Mouse (Mus musculus) liver, embryonic 13.5 days (tissue): ENCODE data around the gene Bicc1. TPM values are rescaled to one million over a fixed set of nuclear protein-coding genes. Genes with fewer than 3 reads are reported as not detected.

Experiments
- ATAC-seq: fragments of 200-750 bp; cut with Nextera tagmentation; 2 replicates; pipeline ENCODE4 v1.8.0; 2017; ENCODE audit warnings: low read depth, mild to moderate bottlenecking, moderate number of reproducible peaks, moderate library complexity
- DNase-seq: peaks from one replicate; pipeline ENCODE4 v3.0.0; 2022
- H3K27ac ChIP-seq: fragments of 300-500 bp; sonication (generic); 2 replicates; pipeline ENCODE4 v1.5.1; 2015; ENCODE audit warnings: moderate library complexity, mild to moderate bottlenecking, inconsistent platforms
- H3K27me3 ChIP-seq: fragments of 300-500 bp; sonication (generic); 2 replicates; pipeline ENCODE4 v1.6.1; 2015; ENCODE audit warnings: mild to moderate bottlenecking, inconsistent platforms
- H3K36me3 ChIP-seq: fragments of 300-500 bp; sonication (generic); 2 replicates; pipeline ENCODE4 v1.6.1; 2015; ENCODE audit warnings: mild to moderate bottlenecking, inconsistent platforms
- H3K4me1 ChIP-seq: fragments of 300-500 bp; sonication (generic); replicated peaks from 2 replicates; pipeline ENCODE4 v1.6.1; 2015; ENCODE audit warnings: inconsistent platforms
- H3K4me2 ChIP-seq: fragments of 300-500 bp; sonication (generic); 2 replicates; pipeline ENCODE4 v1.6.1; 2015; ENCODE audit warnings: inconsistent platforms, mild to moderate bottlenecking, moderate library complexity
- H3K4me3 ChIP-seq: fragments of 300-500 bp; sonication (generic); replicated peaks from 2 replicates; pipeline ENCODE4 v1.5.1; 2015; ENCODE audit warnings: mild to moderate bottlenecking, inconsistent platforms
- H3K9ac ChIP-seq: fragments of 300-500 bp; sonication (generic); 2 replicates; pipeline ENCODE4 v1.6.1; 2015; ENCODE audit warnings: mild to moderate bottlenecking, inconsistent platforms
- H3K9me3 ChIP-seq: fragments of 300-500 bp; sonication (generic); replicated peaks from 2 replicates; pipeline ENCODE4 v1.6.1; 2016; ENCODE audit warnings: inconsistent platforms
- WGBS: fragments of 180-500 bp; shearing (Covaris S2); methylation state at CpG from one replicate; pipeline ENCODE4 v1.1.7; 2015; ENCODE audit not compliant: insufficient replicate concordance; 5-methylcytosine and 5-hydroxymethylcytosine counted together
- polyA plus RNA-seq: library from polyadenylated mRNA; unstranded; fragments of >200 nt; fragmentation: Nextera tagmentation; extraction: Ambion mirVana; gene quantifications from 2 replicates; pipeline ENCODE4 v1.2.1, GENCODE M21; 2015

The Bicc1 gene
- polyA plus RNA-seq, 1 experiment from 2014 or later = 2.6 TPM

DNA sequence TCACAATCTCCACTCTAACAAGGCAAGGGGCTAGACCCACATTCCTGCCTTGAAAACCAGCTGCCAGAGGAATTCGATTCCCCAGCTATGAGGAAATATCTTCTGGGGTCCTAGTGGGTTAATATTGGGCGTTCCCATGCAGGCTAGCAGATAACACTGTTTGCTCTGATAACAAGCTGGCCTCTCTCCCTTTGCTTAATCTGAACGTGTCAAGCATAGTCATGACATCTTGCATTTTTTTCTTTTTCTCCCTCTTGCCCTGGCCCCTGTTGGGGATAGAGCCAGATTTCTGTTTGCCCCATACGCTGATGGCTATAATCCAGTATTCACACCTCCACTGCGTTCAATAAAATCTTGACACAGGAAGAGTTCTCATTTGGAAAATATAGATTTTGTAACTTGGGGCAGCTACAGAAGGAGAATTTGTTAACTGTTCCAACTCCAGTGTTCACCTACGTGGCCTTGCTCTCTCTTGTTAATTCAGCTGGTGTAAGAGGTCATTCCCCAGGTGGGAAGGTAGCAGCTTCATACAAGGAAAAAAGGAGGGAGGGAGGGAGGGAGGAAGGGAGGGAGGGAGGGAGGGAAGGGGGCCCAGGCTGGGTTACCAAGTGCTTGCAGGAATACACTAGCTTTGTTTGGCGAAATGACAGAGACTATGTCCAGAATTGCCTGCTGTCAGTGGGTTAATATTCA, 24.0 kb upstream of the Bicc1 start:
- no peaks in the 10 kb centered on the region for H3K36me3 ChIP-seq
- peak; percentile 66 for ATAC-seq

DNA sequence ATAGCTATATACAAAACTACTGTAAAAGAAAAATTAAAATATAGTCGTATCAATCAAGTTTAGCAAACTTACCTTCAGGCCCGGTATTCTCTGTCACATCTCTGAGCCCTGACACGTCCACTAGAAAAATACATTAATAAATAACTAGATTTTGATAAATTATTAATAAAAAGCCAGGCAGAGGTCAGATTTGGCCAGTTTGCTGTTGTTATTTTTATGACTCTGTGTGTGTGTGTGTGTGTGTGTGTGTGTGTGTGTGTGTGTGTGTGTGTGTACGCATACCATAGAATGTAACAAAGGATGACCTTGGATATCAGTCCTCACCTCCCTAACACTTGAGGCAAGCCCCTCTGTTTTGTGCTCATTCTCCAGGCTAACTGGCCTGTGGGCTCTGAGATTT, 22.4 kb upstream of the Bicc1 start:
- Histone ChIP-seq H3K4me2 (no peak overlapping the region), H3K4me3 (no peak overlapping the region), H3K27me3 (no peaks in the 10 kb centered on the region), H3K36me3 (no peaks in the 10 kb centered on the region), H3K4me1 (peaks cover 5% of the 10 kb centered on the region; the same call in 1 of the 2 replicates), H3K9ac (no peak overlapping the region), H3K9me3 (no peaks in the 10 kb centered on the region; the same call in 1 of the 2 replicates), H3K27ac (no peak overlapping the region)
- DNase-seq = no peak
- no peak for ATAC-seq
- 67% methylated on average over 4 of the region's 4 CpGs for WGBS

More for the DNA sequence above, 24.0 kb upstream of the Bicc1 start:
- Histone ChIP-seq H3K27me3 (no peaks in the 10 kb centered on the region), H3K4me2 (no peak overlapping the region), H3K4me1 (peaks cover 5% of the 10 kb centered on the region; the same call in 1 of the 2 replicates), H3K9ac (no peak overlapping the region), H3K9me3 (no peaks in the 10 kb centered on the region; the same call in 1 of the 2 replicates), H3K27ac (no peak overlapping the region), H3K4me3 (no peak overlapping the region)
- WGBS = 36% methylated on average over 7 of the region's 7 CpGs
- DNase-seq = no peak

DNA sequence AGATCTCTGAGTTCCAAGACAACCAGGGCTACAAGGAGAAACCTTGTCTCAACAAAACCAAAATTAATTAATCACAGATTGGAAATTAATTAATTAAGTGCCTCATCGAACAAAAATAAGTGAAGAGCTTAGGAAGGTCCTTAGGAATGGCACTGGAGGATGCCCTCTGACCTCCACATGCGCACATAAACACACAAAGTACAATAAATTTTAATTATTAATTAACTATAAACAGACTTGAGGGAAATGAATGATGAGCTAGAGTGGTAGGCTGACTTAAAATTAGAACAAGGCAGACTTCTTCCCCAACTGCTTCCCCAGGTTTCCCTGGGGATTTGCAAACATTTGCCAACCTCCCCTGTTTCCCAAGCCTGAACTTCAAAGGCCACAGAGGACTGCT, 21.6 kb upstream of the Bicc1 start:
- Histone ChIP-seq H3K27me3 (no peaks in the 10 kb centered on the region), H3K4me1 (peaks cover 5% of the 10 kb centered on the region; the same call in 1 of the 2 replicates), H3K36me3 (no peaks in the 10 kb centered on the region), H3K4me3 (no peak overlapping the region), H3K4me2 (no peak overlapping the region), H3K9ac (no peak overlapping the region), H3K27ac (no peak overlapping the region), H3K9me3 (no peaks in the 10 kb centered on the region; the same call in 1 of the 2 replicates)
- ATAC-seq (no peak), DNase-seq (no peak)
- 48% methylated on average over 2 of the region's 2 CpGs for WGBS

DNA sequence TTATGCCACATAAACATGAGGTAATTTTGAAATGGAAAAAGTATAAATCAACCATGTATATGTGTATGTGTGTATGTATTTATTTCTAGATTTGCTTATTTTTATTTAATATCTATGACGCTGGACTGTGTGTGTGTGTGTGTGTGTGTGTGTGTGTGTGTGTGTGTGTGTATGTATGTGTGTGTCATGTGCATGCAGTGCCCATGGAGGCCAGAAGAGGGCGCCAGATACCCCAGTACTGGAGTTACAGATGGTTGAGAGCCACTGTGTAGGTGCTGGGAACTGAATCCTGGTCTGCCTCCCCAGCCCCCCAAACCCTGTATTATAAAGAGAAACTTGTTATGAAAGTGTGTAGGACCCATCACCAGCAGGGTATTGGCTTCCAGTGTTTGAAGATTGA, 20.6 kb upstream of the Bicc1 start:
- ATAC-seq (no peak), DNase-seq (no peak)
- Histone ChIP-seq H3K27ac (no peak overlapping the region), H3K36me3 (no peaks in the 10 kb centered on the region), H3K4me1 (peaks cover 5% of the 10 kb centered on the region; the same call in 1 of the 2 replicates), H3K27me3 (no peaks in the 10 kb centered on the region), H3K9ac (no peak overlapping the region), H3K4me3 (no peak overlapping the region), H3K4me2 (no peak overlapping the region), H3K9me3 (no peaks in the 10 kb centered on the region; the same call in 1 of the 2 replicates)
- WGBS = 44% methylated on average over 2 of the region's 2 CpGs

DNA sequence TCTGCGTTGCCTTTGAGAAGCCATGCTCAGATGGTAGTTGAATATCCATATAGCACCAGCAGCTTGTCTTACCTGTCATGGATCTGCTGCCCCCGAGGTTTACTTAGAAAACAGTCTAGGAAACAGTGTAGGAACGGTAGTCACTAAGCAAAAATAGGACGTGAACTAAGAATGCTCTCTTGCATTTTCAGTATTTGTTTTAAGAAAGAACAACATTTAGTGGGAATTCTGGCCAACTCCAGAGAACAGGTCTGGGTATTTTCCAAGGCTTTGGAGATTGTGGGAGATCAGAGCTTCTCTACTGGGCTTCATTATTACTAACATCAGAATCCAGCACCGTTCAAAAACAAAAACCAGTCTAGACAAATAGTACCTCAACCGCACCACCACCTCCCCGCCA, 17.7 kb upstream of the Bicc1 start:
- no peak overlapping the region for H3K4me2 ChIP-seq
- H3K36me3 ChIP-seq = no peaks in the 10 kb centered on the region
- DNase-seq (no peak), ATAC-seq (no peak)
- no peaks in the 10 kb centered on the region; the same call in 1 of the 2 replicates for H3K9me3 ChIP-seq
- H3K4me1 ChIP-seq = no peaks in the 10 kb centered on the region
- no peak overlapping the region for H3K4me3 ChIP-seq
- WGBS = 70% methylated on average over 7 of the region's 7 CpGs
- H3K27ac ChIP-seq = no peak overlapping the region
- no peaks in the 10 kb centered on the region for H3K27me3 ChIP-seq
- no peak overlapping the region for H3K9ac ChIP-seq

DNA sequence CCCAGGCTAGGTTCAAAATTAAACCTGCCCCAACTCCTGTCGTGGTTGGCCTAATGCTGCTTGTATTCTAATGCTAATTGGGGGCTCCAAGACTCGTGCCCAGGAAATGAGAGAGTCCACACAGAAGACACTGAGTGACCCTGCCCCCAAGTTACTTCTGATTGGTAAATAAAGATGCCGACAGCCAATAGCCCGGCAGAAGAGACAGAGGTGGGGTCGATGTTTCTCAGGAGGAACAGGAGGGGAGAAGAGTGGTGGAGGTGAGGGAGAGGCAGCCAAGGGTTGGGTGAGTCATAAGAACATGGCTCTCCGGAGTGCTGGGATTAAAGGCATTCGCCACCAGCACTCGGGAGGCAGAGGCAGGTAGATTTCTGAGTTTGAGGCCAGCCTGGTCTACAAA, 16.8 kb upstream of the Bicc1 start:
- H3K27ac ChIP-seq = no peak overlapping the region
- ATAC-seq (no peak), DNase-seq (no peak)
- no peak overlapping the region for H3K9ac ChIP-seq
- no peaks in the 10 kb centered on the region for H3K36me3 ChIP-seq
- H3K9me3 ChIP-seq = no peaks in the 10 kb centered on the region; the same call in 1 of the 2 replicates
- no peak overlapping the region for H3K4me3 ChIP-seq
- H3K4me1 ChIP-seq = no peaks in the 10 kb centered on the region
- H3K27me3 ChIP-seq = no peaks in the 10 kb centered on the region
- WGBS = 67% methylated on average over 8 of the region's 8 CpGs
- H3K4me2 ChIP-seq = no peak overlapping the region

DNA sequence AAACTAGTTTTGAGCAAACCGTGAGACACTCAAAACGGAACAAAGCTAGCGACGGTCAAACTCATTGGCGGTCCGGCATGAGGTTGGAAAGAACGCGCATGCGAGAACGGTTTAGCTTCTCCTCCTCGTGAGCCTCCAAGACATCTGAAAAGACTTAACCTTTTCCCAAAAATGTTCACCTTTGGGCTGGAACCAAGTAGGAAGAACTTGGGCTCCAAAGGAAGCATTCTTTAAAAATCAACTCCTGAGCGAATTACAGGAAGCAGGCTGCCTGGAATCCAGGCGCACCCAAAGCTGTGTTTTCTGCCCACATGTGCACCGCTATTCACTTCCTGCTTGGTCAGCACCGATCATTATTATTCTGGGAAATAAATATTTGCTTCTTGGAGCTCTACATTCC, 15.8 kb upstream of the Bicc1 start:
- Histone ChIP-seq H3K9ac (no peak overlapping the region), H3K4me3 (no peak overlapping the region), H3K36me3 (no peaks in the 10 kb centered on the region), H3K4me1 (no peaks in the 10 kb centered on the region), H3K4me2 (no peak overlapping the region), H3K27ac (no peak overlapping the region), H3K27me3 (no peaks in the 10 kb centered on the region), H3K9me3 (no peaks in the 10 kb centered on the region; the same call in 1 of the 2 replicates)
- 85% methylated on average over 15 of the region's 15 CpGs for WGBS
- ATAC-seq = no peak
- no peak for DNase-seq

DNA sequence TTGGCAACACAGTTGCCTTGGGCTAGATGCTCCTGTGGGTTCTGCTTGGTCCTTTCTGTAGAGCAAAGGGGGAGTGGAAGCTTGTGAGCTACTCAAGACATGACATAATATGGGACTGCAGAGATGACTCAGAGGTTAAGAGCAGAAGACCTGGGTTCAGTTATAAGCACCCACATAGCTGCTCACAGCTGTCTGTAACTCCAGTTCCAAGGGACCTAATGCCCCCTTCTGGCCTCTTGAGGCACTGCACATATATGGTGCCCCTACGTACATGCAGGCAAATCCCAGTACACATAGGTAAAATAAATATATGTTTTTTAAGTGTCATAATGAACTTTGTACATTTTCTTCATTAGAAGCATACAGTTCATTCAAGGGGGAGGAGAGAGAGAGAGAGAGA, 11.9 kb upstream of the Bicc1 start:
- WGBS = 88% methylated on average over 1 of the region's 1 CpGs
- ATAC-seq (no peak), DNase-seq (no peak)
- no peaks in the 10 kb centered on the region for H3K4me1 ChIP-seq
- H3K27ac ChIP-seq = no peak overlapping the region
- no peak overlapping the region for H3K4me3 ChIP-seq
- no peaks in the 10 kb centered on the region for H3K9me3 ChIP-seq
- H3K4me2 ChIP-seq = no peak overlapping the region
- H3K9ac ChIP-seq = no peak overlapping the region
- no peaks in the 10 kb centered on the region for H3K27me3 ChIP-seq
- no peaks in the 10 kb centered on the region for H3K36me3 ChIP-seq

DNA sequence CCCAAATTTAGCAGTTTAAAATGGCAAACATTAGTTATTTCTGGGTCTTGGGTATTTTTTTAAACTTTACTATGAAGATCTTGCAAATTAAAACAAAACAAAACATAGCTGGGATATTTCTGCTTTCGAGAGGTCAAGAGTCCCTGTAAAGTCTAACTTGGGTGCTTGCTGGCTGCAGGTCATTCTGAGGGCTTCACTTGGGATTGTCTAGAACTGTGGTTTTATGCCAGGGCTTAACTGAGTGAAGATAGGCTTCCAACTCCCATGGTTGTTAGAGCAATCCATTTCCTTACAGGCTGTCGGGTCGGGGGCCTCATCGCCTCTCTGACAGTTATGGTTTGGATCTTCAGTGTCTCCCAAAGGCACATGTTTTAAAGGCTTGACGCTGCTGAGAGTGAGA, 11.3 kb upstream of the Bicc1 start:
- Histone ChIP-seq H3K27me3 (no peaks in the 10 kb centered on the region), H3K9me3 (no peaks in the 10 kb centered on the region), H3K36me3 (no peaks in the 10 kb centered on the region), H3K27ac (no peak overlapping the region), H3K4me1 (no peaks in the 10 kb centered on the region), H3K9ac (no peak overlapping the region), H3K4me3 (no peak overlapping the region), H3K4me2 (no peak overlapping the region)
- 64% methylated on average over 5 of the region's 5 CpGs for WGBS
- ATAC-seq (no peak), DNase-seq (no peak)

DNA sequence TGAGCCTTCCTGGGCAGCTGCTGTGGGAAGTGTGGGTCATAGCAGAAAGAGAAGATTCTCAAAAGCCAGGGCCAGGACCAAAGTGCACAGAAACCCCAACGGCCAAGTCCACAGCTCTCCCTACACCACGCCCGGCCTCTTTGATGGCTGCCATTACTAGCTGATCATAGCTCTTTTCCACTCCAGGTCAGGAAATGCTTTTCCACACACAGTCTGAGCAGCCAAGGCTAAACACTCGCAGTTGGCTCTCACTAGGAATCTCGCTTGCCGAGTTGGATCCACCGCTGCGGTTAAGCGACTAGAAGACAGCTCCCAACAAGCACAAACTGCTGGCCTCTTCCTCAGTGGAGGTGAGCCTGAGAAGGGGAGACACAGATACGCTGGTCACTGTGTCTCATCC, 10.3 kb upstream of the Bicc1 start:
- no peak overlapping the region for H3K27ac ChIP-seq
- DNase-seq (no peak), ATAC-seq (no peak)
- 68% methylated on average over 10 of the region's 10 CpGs for whole genome bisulfite sequencing
- H3K4me1 ChIP-seq = no peaks in the 10 kb centered on the region
- H3K4me3 ChIP-seq = no peak overlapping the region
- no peaks in the 10 kb centered on the region for H3K9me3 ChIP-seq
- H3K9ac ChIP-seq = no peak overlapping the region
- no peaks in the 10 kb centered on the region for H3K36me3 ChIP-seq
- H3K4me2 ChIP-seq = no peak overlapping the region
- H3K27me3 ChIP-seq = no peaks in the 10 kb centered on the region

DNA sequence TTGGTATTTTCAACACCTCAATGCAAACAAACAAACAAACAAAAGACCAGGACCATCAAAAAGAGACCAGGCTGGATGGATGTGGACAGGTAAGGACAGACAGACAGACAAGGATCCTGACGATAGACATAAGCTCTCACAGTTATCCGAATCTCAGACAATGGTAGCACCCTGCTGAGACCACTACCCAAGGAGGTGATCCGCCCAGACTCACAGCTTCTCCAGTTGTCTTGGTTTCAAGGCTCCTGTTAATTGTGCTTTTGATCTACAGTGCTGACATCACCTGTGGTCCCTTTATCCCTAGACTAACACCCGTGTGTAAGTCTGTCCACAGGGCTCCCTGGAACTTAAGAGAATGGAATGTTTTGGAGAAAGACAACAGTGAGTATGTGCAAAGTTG, 9.7 kb upstream of the Bicc1 start:
- no peaks in the 10 kb centered on the region for H3K36me3 ChIP-seq
- no peaks in the 10 kb centered on the region for H3K27me3 ChIP-seq
- DNase-seq (no peak), ATAC-seq (no peak)
- no peak overlapping the region for H3K4me2 ChIP-seq
- H3K27ac ChIP-seq = no peak overlapping the region
- H3K9me3 ChIP-seq = no peaks in the 10 kb centered on the region
- 39% methylated on average over 4 of the region's 4 CpGs for WGBS
- no peak overlapping the region for H3K9ac ChIP-seq
- no peak overlapping the region for H3K4me3 ChIP-seq
- no peaks in the 10 kb centered on the region for H3K4me1 ChIP-seq

DNA sequence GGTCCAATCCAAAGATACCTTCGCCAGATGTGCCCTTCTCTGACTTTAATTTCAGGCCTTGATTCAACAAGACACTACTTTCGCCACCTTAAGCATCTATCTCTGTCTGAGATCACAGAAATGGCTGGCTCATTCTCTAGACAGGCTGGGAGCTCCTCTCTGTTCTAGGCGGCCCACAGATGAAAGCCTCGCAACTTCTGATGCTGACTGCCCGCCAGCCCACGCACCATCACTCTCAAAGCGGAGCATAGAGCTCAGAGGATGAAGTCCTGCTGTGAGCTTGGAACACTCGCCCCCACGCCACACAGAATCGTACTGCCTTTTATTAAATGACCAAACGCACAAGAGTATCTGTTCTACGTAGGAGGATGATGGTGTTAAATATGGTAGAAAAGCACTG, 949 bp upstream of the Bicc1 start:
- Histone ChIP-seq H3K27ac (no peak overlapping the region), H3K4me3 (no peak overlapping the region), H3K9ac (no peak overlapping the region), H3K9me3 (no peaks in the 10 kb centered on the region), H3K27me3 (peaks cover 42% of the 10 kb centered on the region), H3K36me3 (no peaks in the 10 kb centered on the region), H3K4me1 (no peaks in the 10 kb centered on the region), H3K4me2 (no peak overlapping the region)
- DNase-seq = no peak
- ATAC-seq = no peak
- 68% methylated on average over 12 of the region's 12 CpGs for WGBS
